ENCODE assay signal across 10 mouse cellular contexts in the genomic region with DNA sequence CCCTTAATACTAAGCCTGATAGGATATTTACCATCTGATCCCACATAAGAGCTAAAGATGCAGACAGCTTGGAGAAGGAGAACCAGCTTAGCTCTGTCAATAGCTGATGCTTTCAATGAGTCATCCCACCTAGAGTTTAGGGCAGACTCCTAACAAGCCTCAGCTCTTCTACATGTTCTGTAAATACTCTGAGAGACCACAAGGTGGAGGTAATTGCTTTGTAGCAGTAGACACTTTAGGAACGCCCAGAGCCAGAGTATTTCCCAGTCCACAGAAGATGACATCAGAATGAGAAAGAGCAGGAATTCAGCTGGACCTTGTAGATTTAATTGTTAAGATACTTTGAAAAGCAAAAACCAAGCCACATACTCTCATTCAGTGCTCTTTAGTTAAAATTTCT.
A peak's percentile ranks its signal among the peaks of the same experiment; 100 is the strongest.
DNase-seq lines count a peak whose midpoint lies in the region; ATAC-seq lines count a peak whose summit lies in the region.
"Had no signal": no experiment of that assay in that cellular context is flagged by ENCODE, and none has a peak within 500 bp of the region (broad histone marks: within the 10 kb centered on the region; RNA-seq: fewer than 3 reads in every experiment).

No protein-coding gene starts in this region.

- no peak overlapping the region for H3K27ac ChIP-seq in forebrain, embryonic 14.5 days (ENCODE audit: low read depth, low read length)
- no peak overlapping the region for H3K27ac ChIP-seq in forebrain, embryonic 10.5 days
- no peak overlapping the region for H3K27ac ChIP-seq in midbrain, embryonic 14.5 days (replicated peaks; ENCODE audit: low read depth, low read length)
- H3K27ac ChIP-seq in midbrain, embryonic 16.5 days (ENCODE audit: low read length), result no peak overlapping the region
- H3K27ac ChIP-seq: heart, embryonic 15.5 days had no signal

- no peak overlapping the region for H3K4me3 ChIP-seq in forebrain, embryonic 14.5 days (ENCODE audit: low read depth, low read length)
- no peak overlapping the region for H3K4me3 ChIP-seq in forebrain, embryonic 10.5 days
- no peak overlapping the region for H3K4me3 ChIP-seq in midbrain, embryonic 14.5 days (replicated peaks; ENCODE audit: low read depth, low read length)
- H3K4me3 ChIP-seq in midbrain, embryonic 16.5 days (ENCODE audit: low read depth, low read length), result no peak overlapping the region
- H3K4me3 ChIP-seq: heart, embryonic 15.5 days; megakaryocyte, embryonic 14.5 days had no signal

- no peak overlapping the region for H3K4me2 ChIP-seq in forebrain, embryonic 14.5 days (ENCODE audit: low read length)
- H3K4me2 ChIP-seq in midbrain, embryonic 14.5 days (ENCODE audit: low read length), result no peak overlapping the region
- H3K4me2 ChIP-seq in midbrain, embryonic 16.5 days (ENCODE audit: low read length), result no peak overlapping the region
- H3K4me2 ChIP-seq: heart, embryonic 15.5 days had no signal

- H3K4me1 ChIP-seq in forebrain, embryonic 14.5 days (ENCODE audit: control insufficient read depth, insufficient read depth, low read length), result no peaks in the 10 kb centered on the region
- no peaks in the 10 kb centered on the region for H3K4me1 ChIP-seq in forebrain, embryonic 10.5 days
- H3K4me1 ChIP-seq in midbrain, embryonic 14.5 days (ENCODE audit: control insufficient read depth, insufficient read depth, low read length), result no peaks in the 10 kb centered on the region
- H3K4me1 ChIP-seq in midbrain, embryonic 16.5 days (ENCODE audit: control insufficient read depth, insufficient read depth, low read length), result no peaks in the 10 kb centered on the region
- H3K4me1 ChIP-seq: heart, embryonic 15.5 days; megakaryocyte, embryonic 14.5 days had no signal

- no peaks in the 10 kb centered on the region for H3K9me3 ChIP-seq in forebrain, embryonic 14.5 days (replicated peaks; ENCODE audit: control insufficient read depth, low read length)
- no peaks in the 10 kb centered on the region for H3K9me3 ChIP-seq in forebrain, embryonic 10.5 days
- H3K9me3 ChIP-seq in midbrain, embryonic 14.5 days (ENCODE audit: control insufficient read depth, low read length), result no peaks in the 10 kb centered on the region
- no peaks in the 10 kb centered on the region for H3K9me3 ChIP-seq in midbrain, embryonic 16.5 days (replicated peaks; ENCODE audit: control insufficient read depth, low read length, poor library complexity, severe bottlenecking)
- H3K9me3 ChIP-seq: heart, embryonic 15.5 days; megakaryocyte, embryonic 14.5 days had no signal

- no peak overlapping the region for H3K9ac ChIP-seq in forebrain, embryonic 14.5 days (ENCODE audit: low read length)
- no peak overlapping the region for H3K9ac ChIP-seq in midbrain, embryonic 14.5 days (replicated peaks; ENCODE audit: low read length)
- H3K9ac ChIP-seq in midbrain, embryonic 16.5 days (ENCODE audit: low read depth, low read length), result no peak overlapping the region
- H3K9ac ChIP-seq: heart, embryonic 15.5 days had no signal

- no peaks in the 10 kb centered on the region for H3K36me3 ChIP-seq in forebrain, embryonic 14.5 days (ENCODE audit: control insufficient read depth, insufficient read depth, low read length)
- no peaks in the 10 kb centered on the region for H3K36me3 ChIP-seq in forebrain, embryonic 10.5 days (replicated peaks)
- no peaks in the 10 kb centered on the region for H3K36me3 ChIP-seq in midbrain, embryonic 14.5 days (ENCODE audit: control insufficient read depth, insufficient read depth, low read length)
- no peaks in the 10 kb centered on the region for H3K36me3 ChIP-seq in midbrain, embryonic 16.5 days (ENCODE audit: control insufficient read depth, insufficient read depth, low read length)
- H3K36me3 ChIP-seq: heart, embryonic 15.5 days had no signal

- H3K27me3 ChIP-seq in forebrain, embryonic 14.5 days (replicated peaks; ENCODE audit: control insufficient read depth, insufficient read depth, low read length), result no peaks in the 10 kb centered on the region
- H3K27me3 ChIP-seq in forebrain, embryonic 10.5 days (ENCODE audit: poor library complexity, severe bottlenecking), result no peaks in the 10 kb centered on the region
- H3K27me3 ChIP-seq in midbrain, embryonic 14.5 days (ENCODE audit: control insufficient read depth, insufficient read depth, low read length), result no peaks in the 10 kb centered on the region
- H3K27me3 ChIP-seq in midbrain, embryonic 16.5 days (ENCODE audit: control insufficient read depth, insufficient read depth, low read depth, low read length), result no peaks in the 10 kb centered on the region
- H3K27me3 ChIP-seq: heart, embryonic 15.5 days; megakaryocyte, embryonic 14.5 days had no signal

- peak; percentile 62 for ATAC-seq in forebrain, embryonic 14.5 days
- peak; percentile 34; the same call in 1 of the 2 replicates for ATAC-seq in midbrain, embryonic 14.5 days (ENCODE audit: low FRiP score, low TSS enrichment)
- no peak for ATAC-seq in midbrain, embryonic 16.5 days
- ATAC-seq in granulocyte monocyte progenitor cell, adult 5-6 weeks (replicated peaks; ENCODE audit: poor library complexity, severe bottlenecking), result peak; percentile 72

- WGBS in forebrain, embryonic 14.5 days, result 8% methylated on average over 1 of the region's 1 CpGs
- WGBS in forebrain, embryonic 10.5 days, result 8% methylated on average over 1 of the region's 1 CpGs
- 3% methylated on average over 1 of the region's 1 CpGs for WGBS in midbrain, embryonic 14.5 days
- 10% methylated on average over 1 of the region's 1 CpGs for WGBS in midbrain, embryonic 16.5 days

- peak; percentile 54 for DNase-seq in forebrain, embryonic 14.5 days (ENCODE audit: low spot score)
- DNase-seq in forebrain, embryonic 10.5 days (ENCODE audit: extremely low spot score, low spot score), result no peak
- DNase-seq in midbrain, embryonic 14.5 days, result peak; percentile 58
- DNase-seq in retina, postnatal 1 day, result peak; percentile 56
- DNase-seq in gastrocnemius, adult 8-10 months (ENCODE audit: low spot score in 2 of 2), result no peak
- no peak for DNase-seq in cerebellum, postnatal 25 days

Comparison
In these comparisons a context has a peak if more than half of its experiments do, and no peak if none do; other contexts are left out.
1. DNase-seq: peak in forebrain, embryonic 14.5 days (single experiment), midbrain, embryonic 14.5 days (single experiment) and retina, postnatal 1 day (single experiment); none in forebrain, embryonic 10.5 days (single experiment), gastrocnemius, adult 8-10 months (0 of 2) and cerebellum, postnatal 25 days (0 of 2).